Mouse (Mus musculus) thymus, postnatal 25 days (tissue): Measurements from ENCODE around the gene Fam89b.
A peak's percentile ranks its signal among the peaks of the same experiment; 100 is the strongest.

Experiments used
- DNase-seq: peaks from one replicate; pipeline ENCODE4 v3.0.0; 2022

Fam89b gene

DNA sequence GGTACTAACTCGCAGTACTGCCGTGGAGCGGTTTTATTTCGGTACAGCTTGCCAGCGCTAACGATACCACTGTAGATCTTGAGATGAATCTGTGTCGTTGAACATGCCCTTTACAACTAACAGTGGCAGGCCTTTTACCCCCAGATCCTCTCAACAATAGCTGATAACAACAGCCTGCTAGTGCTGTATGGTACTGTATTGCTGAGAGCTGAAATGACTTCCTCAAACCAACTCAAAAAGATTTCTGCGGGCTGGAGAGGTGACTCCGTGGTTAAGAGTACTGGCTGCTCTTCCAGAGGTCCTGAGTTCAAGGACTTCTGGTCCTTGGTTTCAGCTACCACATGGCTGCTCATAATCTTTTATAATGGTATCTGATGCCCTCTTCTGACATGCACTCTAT, 4.9 kb upstream of the Fam89b start:
- DNase-seq: no peak

DNA sequence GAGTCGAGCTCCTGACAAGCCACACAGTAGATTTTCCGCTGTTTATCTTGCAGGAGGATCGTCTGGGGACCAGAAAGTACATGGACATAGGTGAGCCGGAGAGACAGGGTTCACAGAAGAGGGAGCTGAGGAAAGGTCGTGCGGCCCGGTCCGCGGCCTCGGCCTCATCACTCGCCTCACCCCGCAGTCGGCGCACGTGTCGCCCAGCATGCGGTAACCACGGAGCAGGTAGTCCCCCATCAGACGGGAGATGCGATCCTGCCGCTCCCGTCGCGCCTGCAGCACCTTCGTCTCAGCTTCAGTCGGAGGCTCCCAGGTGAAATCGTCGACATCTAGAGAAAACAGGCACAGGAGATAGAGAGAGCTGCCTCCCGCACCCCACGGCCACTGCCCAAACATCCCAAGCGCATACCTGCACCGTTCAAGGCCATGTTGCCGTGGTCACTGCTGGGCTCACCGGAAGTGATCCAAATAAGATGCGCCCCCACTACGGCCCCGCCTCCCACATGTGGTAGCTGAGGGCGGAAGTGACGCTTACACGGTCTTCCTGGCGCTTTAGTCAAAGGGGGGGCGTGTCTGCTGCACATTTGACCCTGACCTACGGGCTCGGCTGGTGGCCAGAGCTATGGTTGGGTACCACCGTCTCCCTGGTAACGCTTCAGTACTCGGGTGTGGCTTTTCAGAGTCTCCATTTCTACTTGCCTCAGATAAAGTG, 2.0 kb upstream of the Fam89b start:
- DNase-seq: peak; percentile 87

DNA sequence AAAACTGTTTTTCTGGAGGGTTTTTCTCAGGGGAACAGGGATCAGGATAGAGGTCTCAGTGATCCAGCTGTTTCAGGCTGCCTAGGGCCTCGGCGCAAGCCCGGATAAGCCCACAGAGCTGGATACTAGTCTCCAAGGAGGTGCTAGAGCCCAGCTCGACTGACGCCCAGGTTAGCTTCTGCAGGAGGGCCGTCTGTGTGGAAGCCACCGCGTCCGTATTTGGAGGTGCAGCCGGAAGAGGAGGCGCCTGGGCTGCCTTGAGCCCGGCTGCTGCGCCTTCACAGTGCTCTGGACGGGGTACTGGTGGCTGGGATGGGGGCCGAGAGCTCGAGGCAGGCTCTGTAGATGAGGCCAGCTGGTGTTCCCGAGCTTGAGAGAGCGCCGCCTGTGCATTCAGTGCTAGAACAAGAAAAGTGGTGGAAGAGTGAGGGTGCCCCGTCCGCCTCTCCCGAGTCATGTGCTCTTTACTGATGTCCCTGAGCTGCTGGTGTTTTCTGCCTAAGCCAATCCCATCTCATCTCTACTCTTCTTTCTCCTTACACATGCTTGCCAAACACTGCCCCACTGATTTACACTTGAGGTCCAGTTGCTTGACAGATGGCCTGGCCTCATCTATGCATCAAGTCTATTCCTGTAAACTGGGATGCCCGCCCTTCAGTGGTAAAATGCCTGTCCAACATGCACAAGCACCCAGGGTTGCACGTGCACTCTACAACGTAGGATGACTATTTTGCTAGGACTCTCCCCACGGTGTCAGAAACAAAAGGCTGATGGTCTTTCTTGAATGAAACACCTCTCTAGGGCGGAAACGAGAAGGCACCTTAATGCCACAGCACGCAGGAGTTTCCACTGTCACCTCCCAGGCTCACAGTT, 1.1 kb upstream of the Fam89b start:
- peak; percentile 56 for DNase-seq

DNA sequence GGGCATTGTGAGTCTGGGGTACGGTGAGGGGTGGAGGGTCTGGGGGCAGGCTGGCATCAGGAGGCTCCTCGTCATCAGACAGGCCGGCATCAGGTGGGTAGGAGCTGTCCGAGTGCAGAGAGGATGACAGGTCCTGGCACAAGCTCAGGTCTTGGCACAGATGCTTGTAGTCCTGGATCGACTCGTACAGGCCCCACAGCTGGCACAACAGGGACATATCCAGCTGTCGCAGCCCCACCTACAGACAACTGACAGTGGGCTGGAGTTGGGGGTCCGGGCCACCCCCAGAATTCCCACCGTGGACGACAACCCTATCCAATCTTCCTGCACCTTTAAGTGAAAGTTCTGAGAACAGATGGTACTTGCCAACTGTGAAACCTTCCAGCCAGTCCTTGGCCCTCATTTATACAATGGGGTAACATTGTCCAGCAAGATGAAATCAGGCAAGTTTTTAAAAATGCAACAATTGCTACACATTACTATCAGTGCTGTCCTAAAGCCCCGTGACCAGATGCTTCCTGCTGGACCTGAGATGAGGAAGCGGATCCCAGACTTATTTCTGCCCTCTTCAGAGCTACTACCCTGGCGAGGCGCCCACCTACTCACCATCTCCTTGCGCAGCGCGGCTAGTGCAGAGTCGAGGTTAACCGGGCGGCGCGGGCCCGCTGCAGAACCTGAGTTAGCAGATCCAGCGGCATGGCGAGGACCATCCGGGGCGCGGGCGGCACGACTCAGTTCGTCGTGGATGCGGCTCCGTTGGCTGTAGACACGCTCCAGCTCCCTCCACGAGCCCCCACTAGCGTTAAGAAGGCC, 616 bp downstream of the Fam89b start:
- DNase-seq: peak; percentile 51

DNA sequence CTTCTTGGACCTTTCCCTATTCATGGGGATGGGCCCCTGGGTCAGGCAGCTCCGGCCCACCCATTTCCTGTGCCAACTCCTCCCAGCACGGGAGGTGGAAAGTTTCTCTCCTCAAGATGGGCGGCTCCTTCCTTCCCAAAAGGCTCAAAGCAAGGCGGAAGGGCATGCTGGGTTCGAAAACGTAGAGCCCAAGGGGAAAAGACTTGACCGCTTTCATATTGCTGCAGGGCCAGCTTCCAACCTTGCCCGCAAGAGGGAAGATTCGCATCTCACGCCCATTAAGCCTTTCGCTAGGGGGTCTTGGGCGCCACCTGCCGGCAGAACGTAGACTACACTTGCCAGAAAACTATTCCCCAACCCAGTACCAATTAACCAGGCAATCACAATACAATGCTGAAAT, 1.8 kb downstream of the Fam89b start:
- DNase-seq: peak; percentile 91

DNA sequence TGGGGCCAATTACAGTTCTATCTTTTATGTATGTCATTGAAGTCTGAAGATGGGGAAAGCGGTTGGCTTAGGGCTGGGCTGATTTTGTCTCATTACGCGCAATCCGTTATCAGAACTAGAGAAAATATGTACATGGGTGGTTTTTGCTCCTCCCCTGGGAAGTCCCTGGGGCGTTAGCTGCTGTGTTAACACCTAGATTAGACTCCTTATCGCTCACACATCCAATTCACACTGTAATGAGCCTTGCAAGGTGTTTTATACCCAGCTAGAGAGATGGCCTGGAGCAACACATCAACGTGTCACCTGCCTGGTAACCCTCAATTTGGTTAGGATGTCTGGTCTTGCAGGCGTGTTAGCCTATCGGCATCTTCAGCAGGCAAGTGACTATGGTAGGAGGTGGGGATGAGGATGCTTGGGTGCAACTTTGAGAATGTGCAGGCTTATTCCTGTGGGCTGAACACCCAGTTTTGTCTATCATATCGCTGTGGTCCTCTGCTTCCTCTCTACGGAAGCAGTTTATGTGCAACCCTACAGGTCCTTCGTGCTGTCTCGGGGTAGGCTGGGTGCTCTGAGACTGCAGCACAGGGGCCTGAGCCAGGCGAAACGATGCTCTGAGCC, 2.4 kb downstream of the Fam89b start:
- no peak for DNase-seq

DNA sequence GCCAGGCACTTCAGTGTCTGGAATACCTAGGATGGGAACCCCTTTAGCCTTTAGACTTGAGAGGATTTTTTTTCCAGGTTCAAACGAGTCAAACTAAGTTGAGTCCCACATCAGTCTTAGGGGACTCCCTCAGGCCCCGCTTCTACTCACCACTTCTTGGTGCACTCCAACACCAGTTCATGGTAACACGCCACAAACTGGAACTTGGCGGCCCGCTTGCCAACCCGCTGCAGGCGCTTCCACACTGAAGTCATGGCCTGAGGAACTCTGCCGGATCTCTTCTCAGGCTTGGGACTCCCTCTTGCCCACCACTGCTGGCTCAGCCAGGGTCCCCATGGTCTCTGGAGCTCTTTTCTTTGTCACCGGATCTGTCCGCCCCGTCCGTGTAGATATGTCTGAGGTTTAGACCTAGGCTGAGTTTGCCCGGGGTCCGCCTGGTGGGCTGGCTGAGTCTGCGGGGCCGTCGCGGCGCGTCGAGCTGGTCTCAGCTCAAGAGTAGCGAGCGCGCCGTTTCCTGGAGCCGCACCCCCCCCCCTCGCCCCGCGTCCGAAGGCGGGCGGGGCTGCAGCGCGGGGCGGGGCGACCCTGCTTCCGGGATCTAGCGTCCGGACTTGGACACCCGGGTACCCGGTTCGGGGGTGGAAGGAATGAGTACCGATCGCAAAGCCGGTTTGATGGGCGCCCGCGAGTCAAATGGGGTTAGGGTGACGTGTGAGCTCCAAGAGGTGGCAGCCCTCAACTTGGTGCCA, 3.5 kb downstream of the Fam89b start, which contains the start of gene Ehbp1l1:
Gene Ehbp1l1, minus strand, starts transcription at position 551 of the 749 bp plus-strand sequence.
- DNase-seq: peak; percentile 79

DNA sequence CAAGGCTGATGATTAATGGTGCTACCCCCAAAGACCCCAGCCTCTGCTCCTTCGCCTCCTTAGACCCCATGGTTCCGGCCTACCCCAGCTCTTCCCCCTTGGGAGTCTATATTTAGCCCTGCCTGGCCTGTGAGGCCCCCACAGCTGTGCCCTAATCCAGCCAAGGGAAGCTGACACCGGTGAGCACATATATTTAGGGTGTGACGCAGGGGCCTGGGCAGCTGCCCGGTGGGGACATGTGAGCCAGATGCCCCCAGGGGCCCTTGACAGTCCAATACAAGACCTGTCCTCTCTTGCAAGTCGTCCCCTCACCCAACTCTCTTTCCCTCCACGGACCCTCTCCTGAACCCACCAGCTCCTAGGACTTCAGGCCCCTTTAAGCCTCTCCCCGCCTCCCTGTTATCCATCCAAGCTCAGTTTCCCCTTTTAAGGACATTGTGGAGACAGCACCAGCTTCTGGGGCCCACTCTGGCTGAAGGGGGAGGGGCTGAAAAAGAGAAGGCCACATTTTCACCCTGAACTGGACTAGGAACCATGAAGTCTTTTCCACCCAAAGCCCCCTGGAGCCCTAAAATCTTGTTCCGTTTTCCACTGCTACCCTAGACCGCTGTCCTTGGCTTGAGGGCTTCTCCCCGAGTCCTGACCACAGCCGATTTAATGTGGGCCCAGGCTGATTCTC, 4.3 kb downstream of the Fam89b start:
- no peak for DNase-seq

DNA sequence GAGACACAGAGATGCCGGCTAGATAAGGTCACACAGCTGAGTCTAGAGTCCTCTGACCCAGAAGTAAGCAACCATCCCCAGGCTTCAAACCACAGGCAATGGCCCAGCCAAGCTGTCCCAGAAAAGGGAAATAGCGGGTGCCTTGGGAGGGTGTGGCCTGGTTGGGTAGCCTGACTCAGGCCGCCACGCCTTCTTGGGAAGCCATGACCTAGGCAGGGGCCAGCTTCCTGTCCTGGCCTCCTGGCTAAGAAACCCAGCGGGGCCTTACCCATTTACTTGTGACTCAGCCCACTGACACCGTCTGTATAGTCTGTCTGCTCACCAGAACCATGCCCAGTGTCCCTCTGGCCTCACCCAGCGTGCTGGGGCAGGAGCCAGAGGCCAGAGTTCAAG, 4.9 kb downstream of the Fam89b start:
- DNase-seq: peak; percentile 27

DNA sequence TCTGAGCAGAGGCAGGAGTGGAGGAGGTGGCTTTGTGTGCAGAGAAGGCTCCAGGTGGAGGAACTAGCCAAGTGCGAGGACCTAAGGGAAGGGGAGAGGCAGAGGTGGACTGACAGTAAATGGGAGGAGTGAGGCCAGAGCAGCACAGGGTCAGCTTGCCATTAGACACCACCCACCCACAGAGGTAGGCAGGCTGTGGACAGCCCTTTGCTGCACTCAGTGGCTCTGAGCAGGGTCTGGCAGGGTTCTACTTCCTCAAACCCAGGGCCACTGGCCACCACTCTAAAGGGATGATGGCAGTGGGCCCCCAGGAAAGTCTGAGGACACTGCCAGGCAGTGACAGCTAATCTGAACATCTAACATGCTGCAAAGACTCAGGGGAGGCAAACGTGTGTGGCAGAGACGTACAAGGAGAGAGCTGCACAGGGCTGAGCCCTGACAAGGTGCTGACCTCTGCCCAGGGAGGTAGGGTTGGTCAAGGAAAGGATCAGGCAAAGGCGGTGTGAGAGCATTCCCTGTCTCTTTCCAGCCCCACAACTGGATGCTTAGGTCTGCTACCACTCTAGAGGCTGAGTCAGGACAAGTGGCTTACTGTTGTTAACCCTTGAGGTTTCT, 5.4 kb downstream of the Fam89b start:
- DNase-seq: no peak

DNA sequence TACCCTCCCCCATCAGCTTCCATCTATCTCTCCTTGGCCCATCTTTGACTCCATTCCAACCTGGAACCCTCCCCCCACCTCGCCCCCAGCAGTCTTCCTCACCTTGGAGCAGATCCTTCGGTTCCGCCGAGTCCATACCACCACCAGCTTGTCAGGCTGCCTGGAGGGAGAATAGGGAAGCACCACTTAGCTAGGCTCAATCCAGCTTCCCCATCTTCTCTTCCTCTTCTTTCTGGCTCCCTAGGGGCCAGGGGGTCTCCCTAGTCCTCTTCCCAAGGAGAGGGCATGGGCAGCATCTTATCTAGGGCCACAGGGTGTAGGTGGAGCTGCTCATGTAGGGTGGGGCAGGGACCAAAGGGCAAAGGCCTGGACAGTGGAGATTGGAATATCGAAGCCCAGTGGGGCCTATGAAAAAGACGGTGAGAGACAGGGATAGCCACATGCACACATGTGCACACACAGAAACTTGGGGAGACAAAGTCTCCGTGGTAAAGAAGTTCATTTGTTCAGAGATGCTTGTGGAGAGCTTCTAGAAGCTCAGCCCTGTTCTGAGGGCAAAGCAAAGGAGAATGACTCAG, 6.5 kb downstream of the Fam89b start:
- DNase-seq: no peak

DNA sequence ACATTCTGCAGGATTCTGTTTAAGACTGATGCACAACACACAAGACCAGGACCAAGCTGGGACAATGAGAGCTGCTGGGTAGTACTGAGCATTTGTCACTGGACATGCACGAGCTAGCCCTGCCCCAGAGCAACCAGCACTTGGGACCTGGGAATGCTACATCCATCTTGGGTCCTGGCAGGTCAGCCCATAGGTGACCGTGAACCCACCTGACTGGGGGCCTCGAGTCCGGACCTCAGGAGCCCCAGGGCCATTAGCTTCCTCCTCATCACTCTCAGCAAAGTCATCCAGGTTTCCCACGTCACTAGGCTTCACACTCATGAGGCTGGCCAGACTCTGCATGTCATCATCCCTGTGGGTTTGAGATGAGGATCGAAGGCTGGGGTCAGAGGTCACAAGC, 8.2 kb downstream of the Fam89b start:
- DNase-seq: no peak

DNA sequence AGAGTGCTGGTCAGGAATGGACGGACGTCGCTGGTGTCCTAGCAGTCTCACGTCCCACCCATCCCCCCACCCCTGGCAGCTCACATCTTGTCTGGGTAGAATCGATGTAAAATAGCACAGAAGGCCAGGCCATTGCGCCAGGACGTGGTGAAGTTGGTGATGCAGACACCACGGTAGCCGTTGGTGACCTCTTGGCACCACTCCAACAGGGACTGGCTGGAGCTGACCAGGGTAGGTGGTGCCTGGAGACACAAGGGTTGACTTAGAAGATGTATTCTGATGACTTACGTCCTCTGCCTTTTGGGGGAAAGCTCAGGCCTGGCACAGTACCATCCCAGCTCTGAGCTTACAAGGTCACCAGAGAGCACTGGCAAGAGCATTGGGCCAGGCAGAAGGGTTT, 12.5 kb downstream of the Fam89b start:
- no peak for DNase-seq

DNA sequence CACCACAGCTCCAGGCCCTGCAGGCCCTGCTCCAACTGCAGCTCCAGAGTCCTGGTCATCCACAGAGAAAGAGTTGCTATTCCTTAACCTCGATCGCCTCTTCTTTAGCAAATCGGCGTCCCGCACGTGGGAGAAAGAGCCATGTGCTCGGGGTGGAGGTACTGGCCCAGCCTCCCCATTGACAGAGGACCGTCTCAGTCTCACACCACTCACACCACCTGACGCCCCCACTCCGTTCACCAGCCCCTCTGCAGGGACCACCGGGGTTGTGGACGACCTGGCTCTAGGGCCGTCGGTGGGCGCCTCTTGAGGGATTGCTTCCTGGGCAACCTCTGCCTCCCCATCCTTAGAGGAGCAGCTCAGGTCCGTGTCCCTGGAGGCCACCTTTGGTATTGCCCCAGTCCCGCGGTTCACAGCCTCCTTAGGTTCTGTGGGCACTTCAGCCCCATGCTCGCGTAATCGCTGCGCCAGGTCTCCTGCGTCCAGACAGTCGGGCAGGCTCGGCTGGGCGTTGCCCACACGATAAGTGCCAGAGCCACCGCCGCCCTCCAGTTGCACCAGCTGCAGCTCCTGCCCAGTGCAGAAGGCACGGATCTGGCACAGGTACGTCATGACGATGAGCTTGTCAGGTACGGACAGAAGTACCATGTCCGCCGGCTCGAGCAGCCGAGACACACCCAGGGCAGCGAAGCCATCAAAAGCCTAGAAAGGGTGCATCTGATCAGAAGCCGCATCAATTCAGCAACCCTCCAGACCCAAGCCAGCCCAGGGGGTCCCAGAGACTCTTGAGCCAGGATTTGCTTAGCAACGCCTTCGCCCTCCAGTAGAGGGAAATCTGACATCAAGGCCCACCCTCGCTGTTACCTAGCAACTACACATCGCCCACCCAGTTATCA, 13.4 kb downstream of the Fam89b start:
- DNase-seq: no peak

DNA sequence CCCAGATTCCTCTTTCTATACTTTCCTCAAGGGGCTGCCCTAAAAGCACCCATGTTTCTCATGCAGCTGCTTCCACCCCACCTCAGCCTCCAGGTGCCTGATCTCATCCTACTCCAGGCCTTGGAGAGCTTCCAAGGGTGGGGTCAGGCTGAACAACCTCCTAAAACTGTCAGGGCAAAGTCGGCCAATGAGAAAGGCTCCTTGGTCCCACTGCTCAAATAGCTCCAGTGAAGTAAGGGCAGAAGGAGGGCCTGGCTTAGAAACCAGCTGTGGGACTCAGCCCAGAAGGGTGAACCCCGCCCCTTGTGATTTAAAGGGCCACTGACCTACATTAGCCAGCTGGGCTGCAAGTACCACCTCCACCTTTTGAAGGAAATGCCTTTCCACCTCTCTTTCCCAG, 15.7 kb downstream of the Fam89b start:
- DNase-seq: no peak

DNA sequence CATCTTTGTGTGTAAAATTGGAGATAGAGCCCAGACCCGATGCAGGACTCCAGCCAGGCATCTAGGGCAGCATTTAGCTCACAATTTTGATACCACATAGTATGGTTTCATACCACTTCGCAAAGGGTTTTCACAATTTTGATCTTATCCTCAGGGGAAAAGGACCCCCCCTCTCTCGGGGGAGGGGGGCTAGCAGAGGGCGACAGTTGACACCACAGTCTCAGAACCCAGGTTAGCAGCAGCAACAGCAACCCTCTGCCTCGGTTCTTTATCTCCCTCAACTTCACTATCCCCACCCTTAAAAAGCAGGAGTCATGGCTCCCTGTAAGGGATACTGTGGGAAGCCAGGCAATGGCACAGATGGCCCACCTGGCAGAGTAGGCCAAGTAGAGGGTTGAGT, 16.2 kb downstream of the Fam89b start:
- no peak for DNase-seq

DNA sequence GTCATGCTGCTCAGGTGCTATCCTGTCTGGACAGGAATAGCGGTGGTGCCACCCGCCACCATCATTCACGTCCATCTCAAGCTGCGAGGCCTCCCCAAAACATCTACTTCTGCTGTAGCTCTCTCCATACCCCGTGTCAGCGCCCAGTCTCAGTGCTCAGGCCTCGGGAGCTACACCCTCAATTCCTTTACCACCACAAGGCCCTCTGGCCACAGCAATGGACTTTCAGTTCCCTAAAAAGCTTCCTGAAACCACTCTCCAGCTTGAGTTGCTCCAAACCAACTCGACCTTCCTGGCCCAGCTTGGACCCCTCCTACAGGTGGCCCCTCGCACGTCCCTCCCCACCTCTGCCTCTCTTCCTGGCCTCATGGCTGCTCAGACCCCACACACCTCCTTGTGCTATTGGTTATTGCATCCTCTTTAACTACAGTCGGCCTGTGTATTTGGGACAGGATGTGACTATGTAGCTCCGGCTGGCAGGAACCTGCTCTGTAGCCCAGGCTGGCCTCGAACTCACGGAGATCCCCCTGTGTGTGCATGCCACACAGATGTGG, 17.5 kb downstream of the Fam89b start:
- no peak for DNase-seq

DNA sequence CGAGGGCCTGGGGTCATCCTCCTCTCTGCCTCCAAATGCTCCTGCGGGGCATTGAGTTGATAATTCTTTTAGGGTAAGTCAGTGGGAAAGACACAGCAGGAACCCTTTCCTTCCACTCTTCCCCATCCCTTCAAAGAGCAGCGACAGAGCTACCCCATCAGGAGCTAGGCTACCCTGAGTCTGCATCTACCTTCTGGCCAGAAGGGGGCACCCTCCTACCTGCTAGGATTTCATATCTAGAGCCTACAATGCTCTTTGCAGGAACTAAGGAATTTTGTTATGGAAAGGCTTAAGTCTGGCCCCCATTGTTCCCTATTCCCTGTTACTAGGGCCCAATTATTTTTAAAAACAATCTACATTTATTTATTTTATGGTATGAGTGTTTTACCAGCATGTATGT, 18.2 kb downstream of the Fam89b start:
- DNase-seq: peak; percentile 64

DNA sequence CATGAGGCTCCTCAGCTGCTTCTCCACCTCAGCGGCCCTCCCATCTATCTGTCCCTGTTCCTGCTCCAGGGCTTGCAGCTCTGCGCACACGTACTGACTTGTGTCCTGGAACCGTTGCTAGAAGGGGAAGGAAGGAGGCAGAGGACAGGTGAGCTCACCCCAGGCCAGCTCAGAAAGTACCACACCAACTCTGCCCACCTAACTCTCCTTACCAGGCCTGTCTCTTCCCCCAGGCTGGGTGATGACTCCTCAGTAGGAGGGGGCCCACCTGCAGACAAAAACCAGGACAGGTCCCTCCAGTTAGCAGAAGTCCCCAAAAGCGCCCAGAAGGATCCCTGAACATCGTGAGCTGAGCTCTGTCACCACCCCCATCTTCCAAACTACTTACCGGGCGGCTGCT, 18.9 kb downstream of the Fam89b start:
- no peak for DNase-seq
